Mouse (Mus musculus) limb, embryonic 13.5 days (tissue): ENCODE measurements at regions not wholly inside any gene's neighbourhood (a gene's known extent, or its start where the extent isn't known, plus 50 kb on each side); places are given as distances from the start of the nearest gene placed in this dataset.

ENCODE experiments used
- ATAC-seq: fragments of 200-750 bp; cut with Nextera tagmentation; 2 replicates; pipeline ENCODE4 v1.8.0; 2017; ENCODE audit warnings: low read depth, moderate number of reproducible peaks, moderate TSS enrichment; ENCODE audit not compliant: low FRiP score
- H3K27ac ChIP-seq: fragments of 300-500 bp; sonication (generic); 2 replicates; pipeline ENCODE4 v1.5.1; 2015; ENCODE audit warnings: inconsistent platforms, mild to moderate bottlenecking, moderate library complexity
- H3K27me3 ChIP-seq: fragments of 300-500 bp; sonication (generic); 2 replicates; pipeline ENCODE4 v1.6.1; 2015; ENCODE audit warnings: mild to moderate bottlenecking, inconsistent platforms
- H3K36me3 ChIP-seq: fragments of 300-500 bp; sonication (generic); 2 replicates; pipeline ENCODE4 v1.6.1; 2015; ENCODE audit warnings: inconsistent platforms, mild to moderate bottlenecking, moderate library complexity
- H3K4me1 ChIP-seq: fragments of 300-500 bp; sonication (generic); 2 replicates; pipeline ENCODE4 v1.6.1; 2015; ENCODE audit warnings: inconsistent platforms
- H3K4me2 ChIP-seq: fragments of 300-500 bp; sonication (generic); replicated peaks from 2 replicates; pipeline ENCODE4 v1.6.1; 2015; ENCODE audit warnings: inconsistent platforms, mild to moderate bottlenecking, moderate library complexity
- H3K4me3 ChIP-seq: fragments of 300-500 bp; sonication (generic); 2 replicates; pipeline ENCODE4 v1.5.1; 2015; ENCODE audit warnings: moderate library complexity, mild to moderate bottlenecking, inconsistent platforms
- H3K9ac ChIP-seq: fragments of 300-500 bp; sonication (generic); 2 replicates; pipeline ENCODE4 v1.6.1; 2015; ENCODE audit warnings: mild to moderate bottlenecking, inconsistent platforms
- H3K9me3 ChIP-seq: fragments of 300-500 bp; sonication (generic); 2 replicates; pipeline ENCODE4 v1.6.1; 2016; ENCODE audit warnings: inconsistent platforms
- WGBS: fragments of 180-500 bp; shearing (Covaris S2); methylation state at CpG from one replicate; pipeline ENCODE4 v1.1.7; 2015; 5-methylcytosine and 5-hydroxymethylcytosine counted together

DNA sequence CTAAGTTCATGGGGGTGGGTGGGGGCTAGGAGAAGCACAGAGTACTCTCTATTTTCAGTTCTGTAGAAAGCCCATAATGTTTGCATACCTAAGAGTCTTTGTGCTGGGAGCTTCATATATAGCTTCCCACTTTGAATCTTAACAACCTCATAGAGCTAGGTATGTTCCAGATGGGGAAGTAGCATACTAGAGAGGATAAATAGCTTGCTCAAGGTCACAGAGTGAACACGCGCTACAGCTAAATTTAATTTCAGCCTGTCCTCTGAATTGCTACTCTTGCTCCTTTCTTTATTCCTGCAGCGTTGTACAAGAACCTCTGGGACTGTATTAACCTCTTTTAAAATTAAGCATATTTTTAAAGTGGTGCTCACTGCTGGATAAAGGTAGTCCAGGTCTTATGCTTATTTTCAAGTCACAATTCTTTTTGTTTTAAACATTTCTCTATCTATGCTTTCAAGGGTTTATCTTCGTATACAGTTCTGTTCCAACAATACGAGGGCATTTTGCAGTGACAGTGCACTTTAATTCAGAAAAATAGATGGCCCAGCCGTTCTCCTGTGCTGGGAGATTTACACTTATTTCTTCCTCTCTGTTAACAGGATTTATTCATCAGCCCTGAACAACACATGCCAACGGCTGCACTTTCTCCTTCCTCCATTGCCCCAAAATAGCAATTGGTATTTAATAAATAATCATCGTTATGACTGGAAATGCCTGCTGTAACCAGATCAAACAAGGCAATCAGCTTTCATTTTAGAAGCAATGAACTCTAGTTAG lies 350.7 kb downstream of the Stim2 start:
- WGBS, result 57% methylated on average over 8 of the region's 8 CpGs
- ATAC-seq, result no peak
- H3K27me3 ChIP-seq, result no peaks in the 10 kb centered on the region; the same call in 1 of the 2 replicates
- H3K27ac ChIP-seq, result no peak overlapping the region
- no peak overlapping the region for H3K9ac ChIP-seq
- H3K9me3 ChIP-seq, result no peaks in the 10 kb centered on the region
- H3K36me3 ChIP-seq, result no peaks in the 10 kb centered on the region
- H3K4me1 ChIP-seq, result peaks cover 10% of the 10 kb centered on the region; the same call in 1 of the 2 replicates
- H3K4me2 ChIP-seq, result no peak overlapping the region
- no peak overlapping the region for H3K4me3 ChIP-seq

DNA sequence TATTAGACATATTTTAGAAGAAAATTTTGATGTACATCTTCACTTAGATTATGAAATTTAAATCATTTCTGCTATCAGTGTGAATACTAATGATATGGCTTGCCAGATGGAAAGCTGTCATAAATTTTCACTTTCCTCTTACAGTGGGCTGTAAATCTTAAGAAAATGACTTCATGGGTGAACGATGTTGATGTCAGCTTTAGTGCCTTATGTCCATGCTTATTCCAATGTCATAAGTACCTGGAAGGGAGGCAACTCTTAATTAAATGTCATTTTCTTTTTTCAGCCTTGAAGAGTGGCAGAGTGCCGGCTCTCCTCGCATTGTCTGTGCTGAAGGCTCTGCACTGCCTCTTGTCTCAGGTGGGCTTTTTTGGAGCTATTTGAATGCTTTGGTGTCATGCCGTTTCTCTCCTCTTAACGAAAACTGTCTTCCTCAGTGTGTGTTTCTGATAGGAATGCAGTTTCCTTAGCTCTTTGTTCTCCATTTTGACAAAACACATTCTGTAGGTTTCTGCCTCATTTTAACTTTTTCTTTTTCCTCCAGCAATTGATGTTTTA lies 351.6 kb downstream of the Stim2 start:
- peaks cover 10% of the 10 kb centered on the region; the same call in 1 of the 2 replicates for H3K4me1 ChIP-seq
- H3K4me2 ChIP-seq, result no peak overlapping the region
- no peak overlapping the region for H3K9ac ChIP-seq
- WGBS, result 66% methylated on average over 5 of the region's 5 CpGs
- H3K9me3 ChIP-seq, result no peaks in the 10 kb centered on the region
- H3K27me3 ChIP-seq, result no peaks in the 10 kb centered on the region; the same call in 1 of the 2 replicates
- no peaks in the 10 kb centered on the region for H3K36me3 ChIP-seq
- ATAC-seq, result no peak
- H3K27ac ChIP-seq, result no peak overlapping the region
- no peak overlapping the region for H3K4me3 ChIP-seq

DNA sequence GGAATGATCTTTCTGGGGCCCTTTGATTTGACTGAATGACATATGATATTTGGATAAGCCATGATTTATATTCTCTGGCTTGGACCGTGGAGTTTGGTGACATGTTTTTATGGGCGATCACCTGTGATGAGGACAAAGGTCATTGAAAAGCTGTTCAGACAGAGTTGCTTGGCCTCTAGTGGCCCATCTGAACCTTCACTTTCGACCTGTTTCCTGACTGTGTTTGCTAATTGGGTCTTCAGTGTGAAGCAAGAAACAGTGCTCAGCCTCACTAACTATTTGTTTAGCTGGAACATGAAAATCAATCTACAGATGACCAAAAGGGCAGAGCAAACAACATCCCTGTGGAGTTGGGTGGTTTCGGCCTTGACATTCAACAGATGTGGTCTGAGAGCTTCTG lies 357.8 kb downstream of the Stim2 start:
- Histone ChIP-seq H3K36me3 (no peaks in the 10 kb centered on the region), H3K27ac (no peak overlapping the region), H3K4me3 (no peak overlapping the region), H3K4me1 (peaks cover 7% of the 10 kb centered on the region; the same call in 1 of the 2 replicates), H3K9me3 (no peaks in the 10 kb centered on the region), H3K4me2 (no peak overlapping the region), H3K27me3 (no peaks in the 10 kb centered on the region), H3K9ac (no peak overlapping the region)
- ATAC-seq, result no peak
- WGBS, result 51% methylated on average over 4 of the region's 4 CpGs

DNA sequence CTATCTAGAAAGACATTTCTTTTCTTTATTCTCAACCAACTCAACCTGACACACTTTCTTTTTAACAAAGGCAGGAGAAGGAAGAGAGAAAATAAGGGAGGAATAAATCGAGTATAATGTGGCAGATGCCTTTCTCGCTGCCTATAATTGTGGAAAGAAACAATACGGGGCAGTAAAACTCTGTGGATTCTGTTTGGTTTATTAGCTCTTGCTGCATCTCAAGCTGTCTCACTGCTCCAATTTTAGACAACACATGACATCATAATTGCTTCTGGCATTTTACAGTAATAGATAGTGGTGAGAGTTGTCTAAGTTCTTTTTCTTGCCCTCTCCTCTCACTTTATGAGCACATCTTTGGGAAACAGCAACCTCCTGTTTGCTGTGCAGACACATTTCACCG lies 359.2 kb downstream of the Stim2 start:
- ATAC-seq, result no peak
- H3K4me2 ChIP-seq, result no peak overlapping the region
- H3K36me3 ChIP-seq, result no peaks in the 10 kb centered on the region
- H3K9ac ChIP-seq, result no peak overlapping the region
- no peak overlapping the region for H3K27ac ChIP-seq
- no peak overlapping the region for H3K4me3 ChIP-seq
- no peaks in the 10 kb centered on the region for H3K27me3 ChIP-seq
- whole genome bisulfite sequencing, result 50% methylated on average over 4 of the region's 4 CpGs
- H3K4me1 ChIP-seq, result no peaks in the 10 kb centered on the region
- H3K9me3 ChIP-seq, result no peaks in the 10 kb centered on the region

DNA sequence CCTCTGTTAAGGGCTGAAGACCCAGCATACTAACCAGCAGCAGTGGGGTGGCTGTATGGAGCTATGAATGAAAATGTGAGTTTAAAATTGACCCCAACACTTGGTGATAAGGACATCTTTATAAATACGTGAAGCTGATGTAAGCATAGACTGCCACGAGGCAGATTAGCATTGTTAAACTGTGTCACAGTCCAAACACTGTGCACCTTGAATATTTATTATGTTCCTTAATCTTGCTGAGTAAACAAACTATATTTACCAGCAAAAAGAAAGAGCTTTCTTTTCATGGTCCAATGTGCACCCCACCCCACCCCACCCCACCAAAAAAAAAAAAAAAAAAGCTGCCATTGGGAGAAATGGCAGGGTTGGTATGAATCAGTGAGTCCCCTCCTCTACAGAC lies 359.9 kb downstream of the Stim2 start:
- Histone ChIP-seq H3K27me3 (no peaks in the 10 kb centered on the region), H3K4me2 (no peak overlapping the region), H3K9me3 (no peaks in the 10 kb centered on the region), H3K36me3 (no peaks in the 10 kb centered on the region), H3K27ac (no peak overlapping the region), H3K4me1 (no peaks in the 10 kb centered on the region), H3K9ac (no peak overlapping the region), H3K4me3 (no peak overlapping the region)
- 77% methylated on average over 2 of the region's 2 CpGs for WGBS
- no peak for ATAC-seq
